Mouse (Mus musculus): Measurements from ENCODE around the gene Rack1.

- TF ChIP-seq CTCF (IDR thresholded peaks at IDR 0.05; ENCODE audit: low read depth, low read length) (no peak), POLR2AphosphoS5 (IDR thresholded peaks at IDR 0.05; ENCODE audit: insufficient replicate concordance, low read depth, low read length) (no peak)
Observed at GRCm38 (mm10) chr11:48759021-48759420, 41.1 kb upstream of the Rack1 start.

All from G1E (cell line).